Mouse (Mus musculus): Measurements from ENCODE around the gene Erbb2. TPM values are rescaled to one million over a fixed set of nuclear protein-coding genes. Genes with fewer than 3 reads are reported as not detected.

The Erbb2 gene
- polyA plus RNA-seq, 1 experiment from 2014 or later, result 64.0 TPM

- no peak for ATAC-seq (ENCODE audit: insufficient number of reproducible peaks, low FRiP score, low TSS enrichment, low read depth)
Observed at GRCm38 (mm10) chr11:98418939-98419547, 6.8 kb downstream of the Erbb2 start.

DNA sequence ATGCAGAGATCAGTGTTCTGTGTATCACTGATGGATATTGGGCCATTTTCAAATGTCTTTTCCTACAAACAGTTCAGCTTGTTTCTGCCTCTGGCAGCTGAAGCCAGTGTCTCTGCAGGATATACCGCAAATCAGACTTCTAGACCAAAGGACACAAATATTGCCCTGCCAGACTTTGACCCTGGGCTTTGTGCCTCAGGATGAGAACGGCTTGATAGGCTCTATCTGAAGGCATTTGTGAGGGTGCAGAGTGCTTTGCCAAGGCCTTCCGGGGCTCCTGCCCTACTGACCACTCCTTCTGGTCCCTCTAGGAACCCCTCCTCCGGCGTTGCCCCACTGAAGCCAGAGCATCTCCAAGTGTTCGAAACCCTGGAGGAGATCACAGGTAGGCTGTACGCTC is 14.3 kb downstream of the Erbb2 start:
- Histone ChIP-seq H3K36me3 (peaks cover 96% of the 10 kb centered on the region), H3K9ac (no peak overlapping the region), H3K27me3 (no peaks in the 10 kb centered on the region), H3K4me2 (replicated peaks) (no peak overlapping the region), H3K4me1 (no peaks in the 10 kb centered on the region), H3K27ac (replicated peaks) (no peak overlapping the region), H3K4me3 (replicated peaks) (no peak overlapping the region), H3K9me3 (replicated peaks) (no peaks in the 10 kb centered on the region)
- no peak for ATAC-seq (ENCODE audit: insufficient number of reproducible peaks, low FRiP score, low TSS enrichment, low read depth)
- WGBS, result 94% methylated on average over 7 of the region's 7 CpGs

More at GRCm38 (mm10) chr11:98418939-98419547, 6.8 kb downstream of the Erbb2 start:
- H3K9me3 ChIP-seq (replicated peaks), result no peaks in the 10 kb centered on the region
- no peak overlapping the region for H3K4me3 ChIP-seq (replicated peaks)
- peak overlapping the region; percentile 79 for H3K27ac ChIP-seq (replicated peaks)
- WGBS, result 72% methylated on average over 10 of the region's 10 CpGs
- H3K4me1 ChIP-seq, result peaks cover 42% of the 10 kb centered on the region
- H3K36me3 ChIP-seq, result peaks cover 53% of the 10 kb centered on the region
- H3K9ac ChIP-seq, result no peak overlapping the region
- H3K4me2 ChIP-seq (replicated peaks), result peak overlapping the region; percentile 24; the same call in 1 of the 2 replicates
- H3K27me3 ChIP-seq, result no peaks in the 10 kb centered on the region

- H3K4me1 ChIP-seq, result no peaks in the 10 kb centered on the region
- no peak overlapping the region for H3K4me3 ChIP-seq (replicated peaks)
- H3K27me3 ChIP-seq, result no peaks in the 10 kb centered on the region
- no peaks in the 10 kb centered on the region for H3K9me3 ChIP-seq (replicated peaks)
- H3K36me3 ChIP-seq, result peaks cover 93% of the 10 kb centered on the region
- no peak for ATAC-seq (ENCODE audit: insufficient number of reproducible peaks, low FRiP score, low TSS enrichment, low read depth)
- H3K27ac ChIP-seq (replicated peaks), result peak overlapping the region; percentile 63
- 71% methylated on average over 5 of the region's 5 CpGs for WGBS
- H3K9ac ChIP-seq, result no peak overlapping the region
- no peak overlapping the region for H3K4me2 ChIP-seq (replicated peaks)
Observed at GRCm38 (mm10) chr11:98428436-98428835, 16.2 kb downstream of the Erbb2 start.

- Histone ChIP-seq H3K4me3 (replicated peaks) (no peak overlapping the region), H3K27me3 (no peaks in the 10 kb centered on the region), H3K9me3 (replicated peaks) (no peaks in the 10 kb centered on the region), H3K27ac (replicated peaks) (no peak overlapping the region), H3K4me2 (replicated peaks) (no peak overlapping the region), H3K36me3 (peaks cover 93% of the 10 kb centered on the region), H3K9ac (no peak overlapping the region), H3K4me1 (no peaks in the 10 kb centered on the region)
- ATAC-seq (ENCODE audit: insufficient number of reproducible peaks, low FRiP score, low TSS enrichment, low read depth), result no peak
- 78% methylated on average over 9 of the region's 9 CpGs for WGBS
Observed at GRCm38 (mm10) chr11:98431743-98432502, 19.7 kb downstream of the Erbb2 start.

GRCm38 (mm10) chr11:98435723-98436122 is 23.5 kb downstream of the Erbb2 start:
- H3K4me1 ChIP-seq, result peaks cover 9% of the 10 kb centered on the region
- no peak overlapping the region for H3K27ac ChIP-seq (replicated peaks)
- 87% methylated on average over 9 of the region's 9 CpGs for WGBS
- no peak overlapping the region for H3K9ac ChIP-seq
- H3K4me3 ChIP-seq (replicated peaks), result no peak overlapping the region
- no peaks in the 10 kb centered on the region for H3K9me3 ChIP-seq (replicated peaks)
- no peak overlapping the region for H3K4me2 ChIP-seq (replicated peaks)
- H3K27me3 ChIP-seq, result no peaks in the 10 kb centered on the region
- H3K36me3 ChIP-seq, result peaks cover 58% of the 10 kb centered on the region
- no peak for ATAC-seq (ENCODE audit: insufficient number of reproducible peaks, low FRiP score, low TSS enrichment, low read depth)

GRCm38 (mm10) chr11:98437441-98437840 is 25.2 kb downstream of the Erbb2 start:
- ATAC-seq (ENCODE audit: insufficient number of reproducible peaks, low FRiP score, low TSS enrichment, low read depth), result no peak
- H3K4me2 ChIP-seq (replicated peaks), result peak overlapping the region; percentile 82
- H3K4me1 ChIP-seq, result peaks cover 9% of the 10 kb centered on the region
- H3K9ac ChIP-seq, result no peak overlapping the region
- H3K27me3 ChIP-seq, result no peaks in the 10 kb centered on the region
- H3K9me3 ChIP-seq (replicated peaks), result no peaks in the 10 kb centered on the region
- H3K4me3 ChIP-seq (replicated peaks), result no peak overlapping the region
- H3K36me3 ChIP-seq, result peaks cover 42% of the 10 kb centered on the region
- 85% methylated on average over 6 of the region's 6 CpGs for whole genome bisulfite sequencing
- no peak overlapping the region for H3K27ac ChIP-seq (replicated peaks)

GRCm38 (mm10) chr11:98438331-98439158 is 26.3 kb downstream of the Erbb2 start, which contains the start of gene Mien1:
TSS of gene Mien1 (minus strand) at chr11:98438991.
- Histone ChIP-seq H3K4me1 (peaks cover 9% of the 10 kb centered on the region), H3K27ac (replicated peaks) (peak within 1 kb of the TSS; percentile 84), H3K4me2 (replicated peaks) (peak within 1 kb of the TSS; percentile 82), H3K36me3 (peaks cover 33% of the 10 kb centered on the region), H3K9me3 (replicated peaks) (no peaks in the 10 kb centered on the region), H3K27me3 (no peaks in the 10 kb centered on the region), H3K4me3 (replicated peaks) (peak within 1 kb of the TSS; percentile 80), H3K9ac (peak within 1 kb of the TSS; percentile 50)
- 1% methylated on average over 43 of the region's 43 CpGs for WGBS
- peak; percentile 90 for ATAC-seq (ENCODE audit: insufficient number of reproducible peaks, low FRiP score, low TSS enrichment, low read depth)

DNA sequence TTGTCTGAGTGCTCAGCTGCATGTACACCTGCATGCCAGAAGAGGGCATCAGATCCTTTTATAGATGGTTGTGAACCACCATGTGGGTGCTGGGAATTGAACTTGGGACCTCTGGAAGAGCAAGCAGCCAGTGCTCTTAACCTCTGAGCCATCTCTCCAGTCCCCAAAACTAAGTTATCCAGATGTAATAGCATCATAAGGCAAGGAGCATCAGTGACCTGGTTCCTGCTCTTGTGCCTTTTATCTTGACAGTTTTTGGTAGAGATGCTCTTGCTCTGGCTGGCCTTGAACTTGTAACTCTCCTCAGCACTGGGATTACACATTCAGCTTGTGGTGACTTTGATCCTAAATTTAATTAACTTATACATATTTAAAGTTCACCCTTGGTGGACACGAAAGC is 31.4 kb downstream of the Erbb2 start:
- Histone ChIP-seq H3K4me2 (replicated peaks) (no peak overlapping the region), H3K4me3 (replicated peaks) (no peak overlapping the region), H3K4me1 (peaks cover 16% of the 10 kb centered on the region), H3K27me3 (peaks cover 27% of the 10 kb centered on the region), H3K36me3 (no peaks in the 10 kb centered on the region), H3K9me3 (replicated peaks) (no peaks in the 10 kb centered on the region), H3K9ac (no peak overlapping the region), H3K27ac (replicated peaks) (no peak overlapping the region)
- no peak for ATAC-seq (ENCODE audit: insufficient number of reproducible peaks, low FRiP score, low TSS enrichment, low read depth)
- 97% methylated on average over 1 of the region's 1 CpGs for WGBS

DNA sequence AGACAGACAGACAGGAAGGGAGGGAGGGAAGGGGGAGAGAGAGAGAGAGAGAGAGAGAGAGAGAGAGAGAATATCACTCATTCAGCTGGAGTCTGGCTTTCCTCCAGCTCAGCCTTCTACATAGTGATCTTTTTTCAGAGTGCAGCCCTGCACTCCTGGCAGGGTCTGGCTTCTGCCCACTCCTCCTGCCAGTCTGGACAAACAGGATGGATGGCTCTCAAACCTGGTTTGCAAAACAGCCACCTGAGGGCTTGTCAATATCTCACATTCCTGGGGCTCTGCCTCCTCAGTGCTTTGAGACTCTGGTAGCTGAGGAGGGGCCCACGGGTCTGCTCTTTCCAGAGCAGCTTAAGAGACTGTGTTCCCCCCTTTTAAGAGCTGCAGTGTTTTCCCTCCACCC is 33.0 kb downstream of the Erbb2 start:
- H3K4me3 ChIP-seq (replicated peaks), result no peak overlapping the region
- no peaks in the 10 kb centered on the region for H3K9me3 ChIP-seq (replicated peaks)
- 39% methylated on average over 1 of the region's 1 CpGs for WGBS
- ATAC-seq (ENCODE audit: insufficient number of reproducible peaks, low FRiP score, low TSS enrichment, low read depth), result no peak
- H3K27ac ChIP-seq (replicated peaks), result peak overlapping the region; percentile 28; the same call in 1 of the 2 replicates
- no peaks in the 10 kb centered on the region for H3K36me3 ChIP-seq
- H3K4me2 ChIP-seq (replicated peaks), result no peak overlapping the region
- peaks cover 32% of the 10 kb centered on the region for H3K27me3 ChIP-seq
- no peak overlapping the region for H3K9ac ChIP-seq
- H3K4me1 ChIP-seq, result peaks cover 16% of the 10 kb centered on the region

- H3K4me3 ChIP-seq (replicated peaks), result no peak overlapping the region
- no peak overlapping the region for H3K9ac ChIP-seq
- no peak overlapping the region for H3K4me2 ChIP-seq (replicated peaks)
- H3K4me1 ChIP-seq, result peaks cover 16% of the 10 kb centered on the region
- WGBS, result 31% methylated on average over 4 of the region's 4 CpGs
- H3K36me3 ChIP-seq, result no peaks in the 10 kb centered on the region
- peaks cover 32% of the 10 kb centered on the region for H3K27me3 ChIP-seq
- ATAC-seq (ENCODE audit: insufficient number of reproducible peaks, low FRiP score, low TSS enrichment, low read depth), result no peak
- no peaks in the 10 kb centered on the region for H3K9me3 ChIP-seq (replicated peaks)
- H3K27ac ChIP-seq (replicated peaks), result peak overlapping the region; percentile 28; the same call in 1 of the 2 replicates
Observed at GRCm38 (mm10) chr11:98445679-98446078, 33.4 kb downstream of the Erbb2 start.

DNA sequence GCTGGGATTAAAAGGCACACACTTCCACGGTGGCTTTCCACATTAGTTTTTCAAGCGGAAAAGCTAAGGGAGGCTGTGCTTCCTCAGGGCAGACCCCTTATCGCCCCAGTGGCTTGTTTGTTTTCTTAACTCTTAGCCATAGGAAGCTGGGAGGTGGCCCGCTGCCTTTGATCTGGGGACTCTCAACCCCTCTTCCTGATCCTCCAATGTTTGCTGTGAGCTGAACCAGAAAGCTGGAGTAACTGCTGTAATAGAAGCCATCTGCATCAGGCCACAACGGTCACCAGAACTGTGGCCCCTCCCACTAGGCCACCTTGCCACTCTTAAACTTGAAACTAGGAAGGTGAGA is 33.9 kb downstream of the Erbb2 start, which contains the start of gene Grb7:
Gene Grb7 (plus strand): TSS at position 182 of the 349 bp plus-strand sequence.
- 9% methylated on average over 5 of the region's 5 CpGs for WGBS
- H3K4me2 ChIP-seq (replicated peaks), result peak within 1 kb of the TSS; percentile 39
- H3K9me3 ChIP-seq (replicated peaks), result no peaks in the 10 kb centered on the region
- no peaks in the 10 kb centered on the region for H3K36me3 ChIP-seq
- H3K27ac ChIP-seq (replicated peaks), result peak within 1 kb of the TSS; percentile 44
- H3K4me3 ChIP-seq (replicated peaks), result peak within 1 kb of the TSS; percentile 42
- ATAC-seq (ENCODE audit: insufficient number of reproducible peaks, low FRiP score, low TSS enrichment, low read depth), result no peak
- peaks cover 16% of the 10 kb centered on the region for H3K4me1 ChIP-seq
- no peak within 1 kb of the TSS; the same call in 1 of the 2 replicates for H3K9ac ChIP-seq
- peaks cover 35% of the 10 kb centered on the region for H3K27me3 ChIP-seq
